Mouse (Mus musculus) heart, postnatal 0 days (tissue): Measurements from ENCODE around the gene Il27.

Source experiments
- CTCF ChIP-seq: IDR thresholded peaks from 2 replicates; pipeline ENCODE4 v1.5.1; 2016; ENCODE audit warnings: antibody characterized with exemption, control low read depth, low read depth
- EP300 ChIP-seq: IDR thresholded peaks from 2 replicates; pipeline ENCODE4 v1.6.1; 2016; ENCODE audit warnings: antibody characterized with exemption, low read depth

GRCm38 (mm10) chr7:126619559-126620275 lies 25.0 kb upstream of the Il27 start:
- no peak for TF ChIP-seq CTCF
- no peak for TF ChIP-seq EP300
